Mouse (Mus musculus): ENCODE results near the gene Plekhm2. TPM values are rescaled to one million over a fixed set of nuclear protein-coding genes. Genes with fewer than 3 reads are reported as not detected.

The Plekhm2 gene
- polyA plus RNA-seq, 1 experiment from 2014 or later = 5.4 TPM

DNA sequence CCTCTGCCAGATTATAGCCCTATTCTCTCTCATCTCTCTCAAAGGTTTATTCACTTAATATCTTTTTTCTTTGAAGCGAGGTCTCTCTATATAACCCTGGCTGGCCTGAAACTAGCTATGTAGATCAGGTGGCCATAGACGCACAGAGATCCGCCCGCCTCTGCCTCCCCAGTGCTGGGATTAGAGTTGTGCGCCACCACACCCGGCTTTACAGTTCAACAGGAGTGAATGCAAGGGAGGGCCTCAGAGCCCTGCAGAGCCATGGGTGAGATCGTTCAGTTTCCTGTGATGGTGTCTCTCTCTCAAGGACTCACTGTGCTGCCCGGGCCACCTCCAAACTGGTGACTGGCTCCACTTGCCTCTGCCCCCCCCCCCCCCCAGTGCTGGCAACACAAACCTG is 40.6 kb downstream of the Plekhm2 start:
- H3K4me1 ChIP-seq = peaks cover 26% of the 10 kb centered on the region
- no peak for DNase-seq (ENCODE audit: low spot score)
- 87% methylated on average over 8 of the region's 8 CpGs for WGBS
- H3K27ac ChIP-seq = peak overlapping the region; percentile 62
- no peaks in the 10 kb centered on the region for H3K9me3 ChIP-seq
- peaks cover 48% of the 10 kb centered on the region for H3K36me3 ChIP-seq
- H3K4me3 ChIP-seq = no peak overlapping the region
- no peaks in the 10 kb centered on the region for H3K27me3 ChIP-seq (ENCODE audit: insufficient read depth, poor library complexity, severe bottlenecking)

DNA sequence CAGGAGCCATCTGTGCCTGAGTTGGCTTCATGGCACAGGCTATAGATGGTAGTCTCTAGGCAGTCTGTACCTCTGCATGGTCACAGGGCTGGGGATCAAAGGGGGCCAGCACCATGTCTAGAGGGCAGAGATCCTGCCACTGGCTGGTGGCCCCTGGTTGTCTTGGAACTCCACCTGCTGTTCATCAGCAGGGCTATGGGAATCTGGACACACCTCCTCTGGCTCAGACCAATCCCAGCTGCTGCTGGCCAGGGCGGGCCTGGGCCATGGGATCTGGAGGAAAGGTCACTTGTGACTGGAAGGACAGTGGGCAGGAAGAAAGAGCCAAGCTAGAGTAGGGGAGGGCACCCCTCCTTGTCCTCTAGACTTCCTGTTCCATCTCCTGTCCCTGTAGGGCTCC is 41.0 kb downstream of the Plekhm2 start, which contains the start of gene Slc25a34:
TSS of gene Slc25a34 (minus strand) at position 156 of the 400 bp plus-strand sequence.
- Histone ChIP-seq H3K4me1 (peaks cover 31% of the 10 kb centered on the region), H3K27me3 (ENCODE audit: insufficient read depth, poor library complexity, severe bottlenecking) (no peaks in the 10 kb centered on the region), H3K9me3 (no peaks in the 10 kb centered on the region), H3K27ac (peak within 1 kb of the TSS; percentile 62), H3K36me3 (peaks cover 43% of the 10 kb centered on the region), H3K4me3 (no peak within 1 kb of the TSS)
- DNase-seq (ENCODE audit: low spot score) = no peak
- 47% methylated on average over 1 of the region's 1 CpGs for WGBS

DNA sequence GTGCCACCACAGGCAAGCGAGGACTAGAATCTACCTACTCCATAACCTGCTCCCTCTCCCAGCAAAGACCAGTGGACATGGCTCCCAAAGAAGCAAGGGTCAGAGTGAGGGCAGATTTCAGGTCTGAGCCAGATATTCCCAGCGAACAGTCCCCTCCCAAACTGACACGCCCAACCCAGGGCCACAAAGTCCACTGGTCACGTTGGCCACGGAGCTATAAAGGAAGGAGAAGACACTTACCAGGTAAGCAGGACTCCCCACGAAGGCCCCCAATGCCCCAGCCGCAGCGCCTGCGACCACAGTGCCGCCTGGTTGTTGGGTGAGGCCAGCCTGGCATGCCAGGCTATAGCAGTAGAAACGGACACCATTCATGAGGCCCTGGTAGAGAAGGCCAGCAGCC is 41.7 kb downstream of the Plekhm2 start:
- Histone ChIP-seq H3K4me3 (no peak overlapping the region), H3K9me3 (no peaks in the 10 kb centered on the region), H3K4me1 (peaks cover 31% of the 10 kb centered on the region), H3K27ac (peak overlapping the region; percentile 62; the same call in 1 of the 2 replicates), H3K36me3 (peaks cover 37% of the 10 kb centered on the region), H3K27me3 (ENCODE audit: insufficient read depth, poor library complexity, severe bottlenecking) (no peaks in the 10 kb centered on the region)
- no peak for DNase-seq (ENCODE audit: low spot score)
- 82% methylated on average over 11 of the region's 11 CpGs for WGBS

DNA sequence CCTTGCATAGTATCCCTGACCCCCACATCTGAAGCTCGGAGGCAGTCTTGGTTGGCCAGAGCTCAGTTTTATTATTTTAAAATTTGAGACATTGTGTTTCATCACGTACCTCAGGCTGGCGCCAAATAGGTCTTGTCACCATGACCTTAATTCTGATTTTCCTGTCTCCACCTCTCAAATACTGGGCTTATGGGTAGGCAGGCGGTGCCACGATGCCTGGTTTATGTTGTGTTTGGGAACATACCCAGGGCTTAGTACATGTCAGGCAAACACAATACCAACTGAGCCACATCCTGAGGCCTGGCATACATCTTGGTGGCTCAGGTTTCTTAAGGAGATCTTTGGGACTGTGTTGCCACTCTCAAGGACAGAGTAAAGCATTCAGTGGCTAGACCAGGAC is 42.1 kb downstream of the Plekhm2 start:
- no peaks in the 10 kb centered on the region for H3K9me3 ChIP-seq

DNA sequence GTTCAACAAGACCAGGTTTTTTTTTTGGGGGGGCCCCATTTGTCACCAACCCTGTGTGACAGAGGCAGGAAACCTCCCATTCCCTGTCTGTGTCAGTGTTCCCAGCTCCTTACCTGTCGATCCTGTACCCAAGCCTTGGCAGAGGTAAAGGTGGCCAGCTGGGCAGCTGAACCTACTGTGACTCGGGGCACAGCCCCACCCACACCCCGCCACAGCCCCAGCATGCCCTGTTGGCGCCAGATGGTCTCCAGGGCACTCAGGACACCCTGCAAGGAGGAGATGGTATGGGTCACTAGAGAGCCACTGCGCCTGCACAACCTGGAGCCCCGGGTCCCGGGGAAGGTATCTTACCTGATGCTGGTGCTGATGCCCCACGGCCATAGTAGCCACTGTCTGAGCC is 42.6 kb downstream of the Plekhm2 start:
- WGBS = 77% methylated on average over 8 of the region's 8 CpGs
- peaks cover 29% of the 10 kb centered on the region for H3K36me3 ChIP-seq
- no peaks in the 10 kb centered on the region for H3K27me3 ChIP-seq (ENCODE audit: insufficient read depth, poor library complexity, severe bottlenecking)
- no peak for DNase-seq (ENCODE audit: low spot score)
- no peak overlapping the region for H3K4me3 ChIP-seq
- H3K4me1 ChIP-seq = peaks cover 37% of the 10 kb centered on the region
- no peaks in the 10 kb centered on the region for H3K9me3 ChIP-seq
- H3K27ac ChIP-seq = no peak overlapping the region

More for the DNA sequence above, 42.1 kb downstream of the Plekhm2 start:
- no peak overlapping the region for H3K27ac ChIP-seq
- no peak overlapping the region for H3K4me3 ChIP-seq
- DNase-seq (ENCODE audit: low spot score) = no peak
- H3K4me1 ChIP-seq = peaks cover 33% of the 10 kb centered on the region
- peaks cover 32% of the 10 kb centered on the region for H3K36me3 ChIP-seq
- no peaks in the 10 kb centered on the region for H3K27me3 ChIP-seq (ENCODE audit: insufficient read depth, poor library complexity, severe bottlenecking)
- WGBS = 80% methylated on average over 5 of the region's 5 CpGs

DNA sequence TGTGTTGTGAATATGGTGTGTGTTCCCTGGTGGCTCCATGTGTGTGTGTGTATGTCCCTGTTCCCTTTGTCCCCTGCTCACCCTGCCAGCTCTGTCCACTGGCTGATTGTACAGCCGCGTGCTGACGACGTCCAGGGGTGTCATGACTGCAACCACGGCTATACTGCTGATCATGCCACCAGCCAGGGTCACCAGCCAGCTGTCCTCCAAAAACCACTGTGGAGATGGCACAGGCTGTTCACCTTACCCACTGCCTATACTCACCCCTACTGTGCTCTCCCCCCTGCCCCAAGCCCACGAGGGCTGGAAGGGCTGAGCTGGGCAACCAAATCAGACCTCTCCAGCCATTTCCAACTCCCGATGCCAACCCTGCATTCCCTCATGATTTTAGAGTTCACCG is 43.4 kb downstream of the Plekhm2 start:
- Histone ChIP-seq H3K27ac (no peak overlapping the region), H3K36me3 (peaks cover 21% of the 10 kb centered on the region), H3K4me3 (no peak overlapping the region), H3K9me3 (no peaks in the 10 kb centered on the region), H3K4me1 (peaks cover 38% of the 10 kb centered on the region), H3K27me3 (ENCODE audit: insufficient read depth, poor library complexity, severe bottlenecking) (peaks cover 5% of the 10 kb centered on the region)
- DNase-seq (ENCODE audit: low spot score) = no peak
- WGBS = 80% methylated on average over 8 of the region's 8 CpGs

DNA sequence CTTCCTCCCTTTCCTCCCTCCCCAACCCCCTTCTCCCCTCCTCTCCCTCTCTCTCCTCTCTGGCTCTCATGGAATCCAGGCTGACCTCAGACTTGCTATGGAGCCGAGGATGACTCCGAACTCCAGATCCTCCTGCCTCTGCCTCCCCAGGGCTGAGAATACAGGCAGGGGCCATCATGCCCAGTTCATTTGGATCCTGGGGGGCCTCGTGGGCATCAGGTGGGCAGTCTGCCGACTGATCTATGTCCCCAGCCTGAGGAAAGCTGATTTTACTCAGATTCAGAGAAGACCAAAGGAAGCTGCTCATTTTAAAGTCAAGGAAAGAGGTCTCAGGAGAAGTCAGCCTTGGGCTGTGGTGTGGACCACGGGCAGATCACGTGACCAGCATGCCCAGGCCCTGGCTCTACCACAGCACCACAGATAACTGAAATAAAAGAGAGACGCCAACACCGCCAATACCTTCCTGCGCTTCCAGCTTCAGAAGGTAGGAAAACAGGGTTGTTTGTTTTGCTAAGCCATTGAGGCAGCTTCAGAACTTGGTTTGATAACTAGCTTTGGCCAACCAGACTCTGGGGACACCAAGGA is 45.3 kb downstream of the Plekhm2 start:
- H3K4me1 ChIP-seq = peaks cover 46% of the 10 kb centered on the region
- peak overlapping the region; percentile 7; the same call in 1 of the 2 replicates for H3K27ac ChIP-seq
- H3K36me3 ChIP-seq = 0 out of 2 replicates have a peak, but pooled peaks cover 3% of the 10 kb centered on the region
- no peak for DNase-seq (ENCODE audit: low spot score)
- peaks cover 11% of the 10 kb centered on the region for H3K27me3 ChIP-seq (ENCODE audit: insufficient read depth, poor library complexity, severe bottlenecking)
- H3K9me3 ChIP-seq = no peaks in the 10 kb centered on the region
- 78% methylated on average over 9 of the region's 9 CpGs for WGBS
- H3K4me3 ChIP-seq = no peak overlapping the region

DNA sequence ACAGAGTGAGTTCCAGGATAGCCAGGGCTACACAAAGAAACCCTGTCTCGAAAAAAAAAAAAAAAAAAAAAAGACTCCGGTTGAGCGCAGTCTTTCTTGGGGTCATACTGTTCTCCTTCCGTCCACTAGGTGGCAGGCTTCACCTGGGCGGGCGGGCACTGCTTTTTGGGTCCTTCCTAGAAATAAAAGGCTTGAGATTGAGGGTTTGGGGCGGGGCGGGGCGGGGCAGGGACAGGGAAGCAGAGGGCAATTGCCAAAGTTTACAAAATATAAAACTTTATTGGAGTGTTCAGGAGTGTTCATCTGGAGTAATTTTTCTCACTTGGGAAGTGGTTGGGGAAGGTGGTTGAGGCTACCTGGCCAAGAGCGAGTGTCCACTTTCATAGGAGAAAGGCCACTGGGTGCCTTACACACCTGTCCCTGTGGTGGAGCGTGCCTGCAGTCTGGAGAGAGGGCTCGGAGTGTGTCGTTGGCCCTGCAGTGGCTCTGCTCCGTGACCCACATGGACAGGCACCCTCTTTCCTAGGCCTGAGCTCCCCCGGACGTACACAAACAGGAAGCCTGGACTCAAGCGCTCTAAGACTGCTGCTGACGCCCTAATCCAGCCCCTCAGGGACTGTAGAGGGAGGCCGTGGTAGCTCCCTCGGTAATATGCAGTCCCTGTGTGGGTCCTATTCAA is 46.0 kb downstream of the Plekhm2 start, which contains the start of gene Tmem82:
TSS of gene Tmem82 (minus strand) at position 69 of the 679 bp plus-strand sequence.
- peaks cover 11% of the 10 kb centered on the region for H3K27me3 ChIP-seq (ENCODE audit: insufficient read depth, poor library complexity, severe bottlenecking)
- H3K36me3 ChIP-seq = no peaks in the 10 kb centered on the region
- no peak for DNase-seq (ENCODE audit: low spot score)
- H3K4me3 ChIP-seq = peak within 1 kb of the TSS; percentile 60
- no peaks in the 10 kb centered on the region for H3K9me3 ChIP-seq
- peak within 1 kb of the TSS; percentile 84 for H3K27ac ChIP-seq
- H3K4me1 ChIP-seq = peaks cover 46% of the 10 kb centered on the region
- 26% methylated on average over 20 of the region's 20 CpGs for WGBS

DNA sequence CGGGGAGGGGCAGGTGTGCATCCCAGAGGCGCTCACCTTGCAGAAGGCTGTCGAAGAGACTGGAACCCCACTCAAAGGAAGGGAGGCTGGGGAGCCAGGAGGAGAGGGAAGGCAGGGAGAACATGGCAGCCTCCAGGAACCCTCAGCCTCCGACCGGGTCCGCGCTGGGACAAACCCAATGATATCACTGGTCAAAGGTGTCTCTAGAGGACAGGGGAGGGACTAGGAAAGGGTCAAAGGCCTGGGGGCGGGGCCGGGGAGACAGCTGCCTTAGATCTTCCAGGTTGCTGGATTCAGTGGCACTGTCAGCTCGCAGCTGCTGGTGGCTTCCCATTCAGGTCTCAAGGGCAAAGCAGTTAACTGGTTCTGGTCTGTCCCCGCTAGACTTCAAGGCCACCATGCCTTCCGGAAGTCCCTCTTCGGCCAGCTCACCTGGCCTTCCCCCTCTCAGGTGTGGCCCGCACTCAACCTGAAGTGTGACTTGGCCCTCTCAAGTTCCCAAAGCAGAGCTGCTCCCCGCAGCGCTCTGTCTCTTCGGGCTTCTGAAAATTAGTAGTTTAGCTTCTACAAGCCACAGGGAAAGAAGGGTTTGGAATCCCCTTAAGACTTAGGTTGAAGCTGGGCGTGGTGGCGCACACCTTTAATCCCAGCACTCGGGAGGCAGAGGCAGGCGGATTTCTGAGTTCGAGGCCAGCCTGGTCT is 46.7 kb downstream of the Plekhm2 start:
- no peak for DNase-seq (ENCODE audit: low spot score)
- peak overlapping the region; percentile 84 for H3K27ac ChIP-seq
- WGBS = 10% methylated on average over 22 of the region's 22 CpGs

DNA sequence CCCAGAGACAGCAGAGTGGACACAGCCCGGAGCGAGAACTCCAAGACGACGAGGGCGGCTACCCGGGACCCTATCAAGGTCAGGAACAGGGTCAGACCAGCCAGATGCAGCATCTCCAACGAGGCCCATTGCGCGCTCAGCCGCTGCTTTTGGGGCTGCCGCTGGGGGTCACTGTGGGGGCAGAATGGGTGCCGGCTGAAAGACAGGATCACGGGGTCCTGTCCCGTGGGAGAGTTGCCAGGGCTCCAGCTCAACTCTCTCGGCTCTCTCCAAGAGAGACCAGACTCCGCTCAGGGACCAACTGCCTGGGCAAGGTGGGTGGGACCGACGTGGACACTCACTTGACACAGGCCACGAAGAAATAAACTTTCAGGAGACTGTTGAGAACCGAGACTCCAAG is 47.4 kb downstream of the Plekhm2 start:
- H3K4me1 ChIP-seq = peaks cover 40% of the 10 kb centered on the region
- WGBS = 3% methylated on average over 20 of the region's 20 CpGs
- DNase-seq (ENCODE audit: low spot score) = peak; percentile 89
- no peaks in the 10 kb centered on the region for H3K36me3 ChIP-seq
- H3K27me3 ChIP-seq (ENCODE audit: insufficient read depth, poor library complexity, severe bottlenecking) = peaks cover 11% of the 10 kb centered on the region
- H3K27ac ChIP-seq = peak overlapping the region; percentile 84
- H3K9me3 ChIP-seq = no peaks in the 10 kb centered on the region
- peak overlapping the region; percentile 60 for H3K4me3 ChIP-seq

More for the DNA sequence above, 46.7 kb downstream of the Plekhm2 start:
- peak overlapping the region; percentile 60 for H3K4me3 ChIP-seq
- no peaks in the 10 kb centered on the region for H3K9me3 ChIP-seq
- H3K4me1 ChIP-seq = peaks cover 40% of the 10 kb centered on the region
- H3K36me3 ChIP-seq = no peaks in the 10 kb centered on the region
- H3K27me3 ChIP-seq (ENCODE audit: insufficient read depth, poor library complexity, severe bottlenecking) = peaks cover 11% of the 10 kb centered on the region

DNA sequence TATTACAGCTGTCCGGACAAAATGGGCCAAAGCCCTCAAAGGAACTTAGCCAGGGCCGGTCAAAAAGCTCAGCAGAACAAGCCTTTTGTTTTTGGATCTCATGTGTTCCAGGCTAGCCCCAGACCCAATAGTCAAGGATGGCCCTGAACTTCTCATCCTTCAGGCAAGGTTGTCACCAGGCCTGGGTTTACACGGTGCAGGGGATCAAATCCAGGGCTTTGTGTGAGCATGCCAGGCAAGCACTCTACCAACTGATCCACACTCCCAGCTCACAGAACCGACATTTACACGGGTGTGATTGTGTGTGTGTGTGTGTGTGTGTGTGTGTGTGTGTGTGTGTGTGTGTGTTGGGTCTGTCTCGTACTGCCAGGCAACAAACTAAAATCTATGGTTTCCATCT is 47.9 kb downstream of the Plekhm2 start:
- Histone ChIP-seq H3K9me3 (no peaks in the 10 kb centered on the region), H3K27ac (0 out of 2 replicates have a peak overlapping the region, but pooled peaks have one; percentile 84), H3K4me3 (peak overlapping the region; percentile 60; the same call in 1 of the 2 replicates), H3K27me3 (ENCODE audit: insufficient read depth, poor library complexity, severe bottlenecking) (peaks cover 11% of the 10 kb centered on the region), H3K4me1 (peaks cover 40% of the 10 kb centered on the region), H3K36me3 (no peaks in the 10 kb centered on the region)
- 80% methylated on average over 6 of the region's 6 CpGs for WGBS
- DNase-seq (ENCODE audit: low spot score) = no peak

DNA sequence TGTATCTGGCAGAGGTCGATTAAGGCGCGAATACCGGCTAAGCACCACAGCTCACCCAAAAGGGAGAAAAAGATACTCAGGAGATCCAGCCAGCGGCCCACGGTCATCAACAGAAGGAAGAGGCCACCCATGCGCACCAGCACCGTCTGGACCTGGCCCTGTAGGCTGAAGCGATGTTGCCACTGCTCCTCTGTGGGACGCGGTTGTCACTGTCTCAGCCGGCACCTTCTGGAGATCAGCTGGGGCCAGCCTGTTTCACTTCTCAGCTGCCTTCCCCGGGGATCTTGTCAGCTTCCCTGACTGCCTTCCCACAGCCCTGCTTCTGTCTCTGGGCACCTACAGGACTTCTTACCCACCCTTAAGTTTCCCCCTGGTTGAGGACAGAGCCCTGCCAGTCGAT is 49.8 kb downstream of the Plekhm2 start:
- Histone ChIP-seq H3K4me3 (no peak overlapping the region), H3K4me1 (peaks cover 37% of the 10 kb centered on the region), H3K9me3 (no peaks in the 10 kb centered on the region), H3K36me3 (no peaks in the 10 kb centered on the region), H3K27ac (0 out of 2 replicates have a peak overlapping the region, but pooled peaks have one; percentile 52), H3K27me3 (ENCODE audit: insufficient read depth, poor library complexity, severe bottlenecking) (peaks cover 11% of the 10 kb centered on the region)
- 80% methylated on average over 14 of the region's 14 CpGs for WGBS
- no peak for DNase-seq (ENCODE audit: low spot score)

DNA sequence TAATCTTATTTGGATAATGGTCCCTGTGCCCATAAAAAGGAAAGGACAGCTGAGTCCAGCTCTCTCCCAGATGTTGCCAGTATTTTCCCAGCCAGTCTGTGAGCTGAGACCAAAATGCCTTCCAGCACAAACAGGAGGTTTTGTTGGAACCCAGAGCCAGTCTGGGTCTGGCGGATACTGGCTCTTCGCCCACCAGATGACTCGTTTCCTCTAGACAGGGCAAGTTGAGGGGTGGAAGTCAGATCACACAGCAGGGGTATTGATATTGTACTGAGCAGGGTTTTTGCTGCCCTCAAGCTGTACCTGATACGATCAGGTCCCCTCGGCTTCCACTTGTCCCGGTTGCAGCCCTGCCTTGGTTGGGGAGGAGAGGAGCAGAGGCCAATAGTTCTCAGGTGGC is 55.2 kb downstream of the Plekhm2 start:
- H3K4me3 ChIP-seq = no peak overlapping the region
- no peak for DNase-seq (ENCODE audit: low spot score)
- no peak overlapping the region for H3K27ac ChIP-seq
- H3K27me3 ChIP-seq (ENCODE audit: insufficient read depth, poor library complexity, severe bottlenecking) = no peaks in the 10 kb centered on the region
- H3K4me1 ChIP-seq = peaks cover 14% of the 10 kb centered on the region
- WGBS = 60% methylated on average over 6 of the region's 6 CpGs
- no peaks in the 10 kb centered on the region for H3K9me3 ChIP-seq
- H3K36me3 ChIP-seq = no peaks in the 10 kb centered on the region
